Mouse (Mus musculus) liver (tissue): ENCODE data around the gene Ak6.

Source experiments
- DNase-seq: peaks from one replicate; pipeline ENCODE4 v3.0.0-alpha.2; 2020; ENCODE audit warnings: mixed read lengths

Gene Ak6

GRCm38 (mm10) chr13:100650550-100651438, at the start of gene Ak6, which contains the start of gene Rad17:
TSS of gene Ak6 (plus strand) at chr13:100650979.
TSS of gene Rad17 (minus strand) at chr13:100651051.
- DNase-seq, result peak; percentile 95

- DNase-seq, result peak; percentile 36
Measured at GRCm38 (mm10) chr13:100601034-100601433, 49.7 kb upstream of the Ak6 start.

GRCm38 (mm10) chr13:100602239-100602902, 48.4 kb upstream of the Ak6 start:
- peak; percentile 30 for DNase-seq

GRCm38 (mm10) chr13:100603031-100603737, 47.6 kb upstream of the Ak6 start:
- DNase-seq, result no peak

GRCm38 (mm10) chr13:100603738-100604095, 47.1 kb upstream of the Ak6 start:
- DNase-seq, result no peak

- DNase-seq, result no peak
Measured at GRCm38 (mm10) chr13:100605845-100606244, 44.9 kb upstream of the Ak6 start.

GRCm38 (mm10) chr13:100607756-100608155, 43.0 kb upstream of the Ak6 start:
- DNase-seq, result no peak

- DNase-seq, result no peak
Measured at GRCm38 (mm10) chr13:100611266-100611665, 39.5 kb upstream of the Ak6 start.

- DNase-seq, result no peak
Measured at GRCm38 (mm10) chr13:100612251-100612650, 38.5 kb upstream of the Ak6 start.

- DNase-seq, result no peak
Measured at GRCm38 (mm10) chr13:100612903-100613302, 37.9 kb upstream of the Ak6 start.

GRCm38 (mm10) chr13:100616181-100617087, 34.3 kb upstream of the Ak6 start, which contains the start of gene Marveld2:
TSS of gene Marveld2 (minus strand) at chr13:100616971.
- DNase-seq, result peak; percentile 67

GRCm38 (mm10) chr13:100617583-100617982, 33.2 kb upstream of the Ak6 start:
- no peak for DNase-seq

GRCm38 (mm10) chr13:100622241-100622640, 28.5 kb upstream of the Ak6 start:
- no peak for DNase-seq

GRCm38 (mm10) chr13:100634106-100634691, 16.6 kb upstream of the Ak6 start:
- no peak for DNase-seq

- no peak for DNase-seq
Measured at GRCm38 (mm10) chr13:100642471-100643209, 8.1 kb upstream of the Ak6 start.

GRCm38 (mm10) chr13:100648223-100648622, 2.6 kb upstream of the Ak6 start:
- DNase-seq, result no peak

GRCm38 (mm10) chr13:100651439-100652186, 834 bp downstream of the Ak6 start, which contains the start of gene Taf9:
TSS of gene Taf9 (plus strand) at chr13:100651579.
- no peak for DNase-seq

GRCm38 (mm10) chr13:100658091-100658490, 7.3 kb downstream of the Ak6 start:
- no peak for DNase-seq

- DNase-seq, result peak; percentile 75
Measured at GRCm38 (mm10) chr13:100659864-100660456, 9.2 kb downstream of the Ak6 start.
